Mouse (Mus musculus) midbrain, embryonic 11.5 days (tissue): ENCODE data around the gene Olfr270. TPM values are rescaled to one million over a fixed set of nuclear protein-coding genes. Genes with fewer than 3 reads are reported as not detected.

Experiments used
- ATAC-seq: fragments of 200-750 bp; cut with Nextera tagmentation; 2 replicates; pipeline ENCODE4 v1.8.0; 2017; ENCODE audit warnings: moderate TSS enrichment, moderate library complexity; ENCODE audit not compliant: low FRiP score
- DNase-seq: peaks from one replicate; pipeline ENCODE4 v3.0.0; 2015; ENCODE audit warnings: low spot score; ENCODE audit errors: missing footprints
- H3K27ac ChIP-seq: fragments of 300-500 bp; sonication (generic); 2 replicates; pipeline ENCODE4 v1.5.1; 2014; ENCODE audit warnings: low read depth, low read length
- H3K27me3 ChIP-seq: fragments of 300-500 bp; sonication (generic); 2 replicates; pipeline ENCODE4 v1.6.1; 2014; ENCODE audit warnings: mild to moderate bottlenecking, low read length, moderate library complexity, mixed read lengths; ENCODE audit not compliant: control insufficient read depth, insufficient read depth
- H3K36me3 ChIP-seq: fragments of 300-500 bp; sonication (generic); 2 replicates; pipeline ENCODE4 v1.6.1; 2014; ENCODE audit warnings: mild to moderate bottlenecking, low read length, moderate library complexity, mixed read lengths; ENCODE audit not compliant: control insufficient read depth, insufficient read depth
- H3K4me1 ChIP-seq: fragments of 300-500 bp; sonication (generic); 2 replicates; pipeline ENCODE4 v1.6.1; 2014; ENCODE audit warnings: low read length; ENCODE audit not compliant: control insufficient read depth, insufficient read depth
- H3K4me2 ChIP-seq: fragments of 300-500 bp; sonication (generic); 2 replicates; pipeline ENCODE4 v1.6.1; 2014; ENCODE audit warnings: mild to moderate bottlenecking, moderate library complexity
- H3K4me3 ChIP-seq: fragments of 300-500 bp; sonication (generic); 2 replicates; pipeline ENCODE4 v1.5.1; 2014; ENCODE audit warnings: low read depth, low read length
- H3K9ac ChIP-seq: fragments of 300-500 bp; sonication (generic); 2 replicates; pipeline ENCODE4 v1.6.1; 2014; ENCODE audit warnings: low read length
- H3K9me3 ChIP-seq: fragments of 300-500 bp; sonication (generic); 2 replicates; pipeline ENCODE4 v1.6.1; 2016; ENCODE audit warnings: low read length; ENCODE audit not compliant: control insufficient read depth
- WGBS: fragments of 180-500 bp; shearing (Covaris S2); extraction: QIAGEN DNeasy Blood & Tissue Kit; methylation state at CpG from one replicate; pipeline ENCODE4 v1.1.7; 2014; 5-methylcytosine and 5-hydroxymethylcytosine counted together
- polyA plus RNA-seq: library from polyadenylated mRNA; unstranded; fragments of >200 nt; fragmentation: Nextera tagmentation; extraction: Ambion mirVana; gene quantifications from 2 replicates; pipeline ENCODE4 v1.2.1, GENCODE M21; 2014

Olfr270 gene
- not detected in 2 replicates for polyA plus RNA-seq

- no peak within 1 kb of the TSS for H3K9ac ChIP-seq
- no peak within 1 kb of the TSS for H3K4me3 ChIP-seq
- H3K9me3 ChIP-seq, result no peaks in the 10 kb centered on the region
- ATAC-seq (no peak), DNase-seq (no peak)
- no peak within 1 kb of the TSS for H3K27ac ChIP-seq
- no peaks in the 10 kb centered on the region for H3K27me3 ChIP-seq
- no peak within 1 kb of the TSS for H3K4me2 ChIP-seq
- H3K36me3 ChIP-seq, result no peaks in the 10 kb centered on the region
- H3K4me1 ChIP-seq, result no peaks in the 10 kb centered on the region
Measured at GRCm38 (mm10) chr4:52964247-52964646, at the start of gene Olfr270. TSS of gene Olfr270 (plus strand) at chr4:52964547.

GRCm38 (mm10) chr4:52916659-52917310 is 47.6 kb upstream of the Olfr270 start:
- no peaks in the 10 kb centered on the region for H3K27me3 ChIP-seq
- 82% methylated on average over 6 of the region's 6 CpGs for WGBS

GRCm38 (mm10) chr4:52917311-52917688 is 47.0 kb upstream of the Olfr270 start:
- no peak overlapping the region for H3K4me3 ChIP-seq
- no peaks in the 10 kb centered on the region for H3K27me3 ChIP-seq
- no peak overlapping the region for H3K4me2 ChIP-seq
- DNase-seq (no peak), ATAC-seq (no peak)
- no peaks in the 10 kb centered on the region for H3K9me3 ChIP-seq
- H3K4me1 ChIP-seq, result no peaks in the 10 kb centered on the region
- 89% methylated on average over 2 of the region's 2 CpGs for WGBS
- no peak overlapping the region for H3K27ac ChIP-seq
- H3K9ac ChIP-seq, result no peak overlapping the region
- no peaks in the 10 kb centered on the region for H3K36me3 ChIP-seq

More at GRCm38 (mm10) chr4:52916659-52917310, 47.6 kb upstream of the Olfr270 start:
- H3K4me3 ChIP-seq, result no peak overlapping the region
- H3K4me2 ChIP-seq, result no peak overlapping the region
- H3K9me3 ChIP-seq, result no peaks in the 10 kb centered on the region
- H3K4me1 ChIP-seq, result no peaks in the 10 kb centered on the region
- no peaks in the 10 kb centered on the region for H3K36me3 ChIP-seq
- DNase-seq (no peak), ATAC-seq (no peak)
- H3K9ac ChIP-seq, result no peak overlapping the region
- H3K27ac ChIP-seq, result no peak overlapping the region

- DNase-seq (no peak), ATAC-seq (no peak)
- Histone ChIP-seq H3K36me3 (no peaks in the 10 kb centered on the region), H3K27me3 (no peaks in the 10 kb centered on the region), H3K4me2 (no peak within 1 kb of the TSS), H3K27ac (no peak within 1 kb of the TSS), H3K4me1 (no peaks in the 10 kb centered on the region), H3K9ac (no peak within 1 kb of the TSS), H3K9me3 (no peaks in the 10 kb centered on the region), H3K4me3 (no peak within 1 kb of the TSS)
- WGBS, result 89% methylated on average over 2 of the region's 2 CpGs
Measured at GRCm38 (mm10) chr4:52919078-52919477, 45.3 kb upstream of the Olfr270 start, which contains the start of gene Olfr272. TSS of gene Olfr272 (minus strand) at chr4:52919178.

- Histone ChIP-seq H3K36me3 (no peaks in the 10 kb centered on the region), H3K9ac (no peak overlapping the region), H3K4me3 (no peak overlapping the region), H3K27ac (no peak overlapping the region), H3K4me1 (no peaks in the 10 kb centered on the region), H3K4me2 (no peak overlapping the region), H3K27me3 (no peaks in the 10 kb centered on the region), H3K9me3 (no peaks in the 10 kb centered on the region)
- no peak for DNase-seq
- 89% methylated on average over 4 of the region's 4 CpGs for WGBS
- no peak for ATAC-seq
Measured at GRCm38 (mm10) chr4:52930480-52930879, 33.9 kb upstream of the Olfr270 start.

GRCm38 (mm10) chr4:52946665-52947064 is 17.7 kb upstream of the Olfr270 start:
- Histone ChIP-seq H3K36me3 (no peaks in the 10 kb centered on the region), H3K4me2 (no peak overlapping the region), H3K9me3 (no peaks in the 10 kb centered on the region), H3K27me3 (no peaks in the 10 kb centered on the region), H3K27ac (no peak overlapping the region), H3K9ac (no peak overlapping the region), H3K4me3 (no peak overlapping the region), H3K4me1 (no peaks in the 10 kb centered on the region)
- ATAC-seq, result no peak
- DNase-seq, result no peak

- no peak overlapping the region for H3K4me2 ChIP-seq
- H3K9me3 ChIP-seq, result no peaks in the 10 kb centered on the region
- H3K36me3 ChIP-seq, result no peaks in the 10 kb centered on the region
- no peak overlapping the region for H3K9ac ChIP-seq
- ATAC-seq (no peak), DNase-seq (no peak)
- no peak overlapping the region for H3K27ac ChIP-seq
- 78% methylated on average over 2 of the region's 2 CpGs for WGBS
- H3K4me1 ChIP-seq, result no peaks in the 10 kb centered on the region
- H3K27me3 ChIP-seq, result no peaks in the 10 kb centered on the region
- no peak overlapping the region for H3K4me3 ChIP-seq
Measured at GRCm38 (mm10) chr4:52949005-52949404, 15.3 kb upstream of the Olfr270 start.

DNA sequence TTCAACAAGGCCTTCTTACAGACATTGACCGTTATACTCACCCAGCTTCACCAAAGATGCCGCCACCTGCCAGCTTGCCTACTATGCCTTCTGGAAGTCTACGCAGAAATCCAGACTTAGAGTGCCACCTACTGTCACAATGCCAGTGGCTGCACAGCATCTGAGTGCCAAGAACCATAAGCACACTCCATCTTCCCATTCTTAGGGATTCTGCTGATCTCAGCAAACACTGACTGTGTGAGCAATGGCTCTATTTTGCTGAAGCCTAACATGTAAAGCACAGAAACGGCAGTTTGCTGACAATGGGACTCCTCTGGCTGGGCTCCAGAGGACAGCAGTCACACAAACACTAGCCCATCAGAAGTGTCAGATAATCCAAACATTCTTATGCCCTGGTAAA is 5.7 kb upstream of the Olfr270 start:
- Histone ChIP-seq H3K9ac (no peak overlapping the region), H3K9me3 (no peaks in the 10 kb centered on the region), H3K27ac (no peak overlapping the region), H3K4me1 (no peaks in the 10 kb centered on the region), H3K27me3 (no peaks in the 10 kb centered on the region), H3K4me3 (no peak overlapping the region), H3K4me2 (no peak overlapping the region), H3K36me3 (no peaks in the 10 kb centered on the region)
- no peak for DNase-seq
- 45% methylated on average over 4 of the region's 4 CpGs for WGBS
- ATAC-seq, result 0 out of 2 replicates have a peak, but pooled peaks have one; percentile 40

GRCm38 (mm10) chr4:52985216-52985615 is 20.9 kb downstream of the Olfr270 start:
- DNase-seq (no peak), ATAC-seq (no peak)
- H3K27me3 ChIP-seq, result no peaks in the 10 kb centered on the region
- no peaks in the 10 kb centered on the region for H3K4me1 ChIP-seq
- no peak overlapping the region for H3K27ac ChIP-seq
- no peak overlapping the region for H3K9ac ChIP-seq
- H3K36me3 ChIP-seq, result no peaks in the 10 kb centered on the region
- H3K4me3 ChIP-seq, result no peak overlapping the region
- 87% methylated on average over 2 of the region's 2 CpGs for WGBS
- H3K9me3 ChIP-seq, result no peaks in the 10 kb centered on the region
- no peak overlapping the region for H3K4me2 ChIP-seq
